Mouse (Mus musculus) midbrain, postnatal 0 days (tissue): ENCODE measurements around the gene Fbf1. TPM values are rescaled to one million over a fixed set of nuclear protein-coding genes. Genes with fewer than 3 reads are reported as not detected.

ENCODE experiments used
- ATAC-seq: fragments of 200-750 bp; cut with Nextera tagmentation; 2 replicates; pipeline ENCODE4 v1.8.0; 2017; ENCODE audit warnings: moderate number of reproducible peaks, mild to moderate bottlenecking, moderate TSS enrichment, moderate library complexity; ENCODE audit not compliant: low FRiP score
- DNase-seq: peaks from one replicate; pipeline ENCODE4 v3.0.0-alpha.2; 2015; ENCODE audit warnings: low spot score
- H3K27ac ChIP-seq: fragments of 300-500 bp; sonication (generic); 2 replicates; pipeline ENCODE4 v1.5.1; 2014; ENCODE audit warnings: low read depth, mild to moderate bottlenecking, low read length, mixed read lengths
- H3K27me3 ChIP-seq: fragments of 300-500 bp; sonication (generic); 2 replicates; pipeline ENCODE4 v1.6.1; 2014; ENCODE audit warnings: low read length, control low read depth, mixed read lengths; ENCODE audit not compliant: insufficient read depth
- H3K36me3 ChIP-seq: fragments of 300-500 bp; sonication (generic); 2 replicates; pipeline ENCODE4 v1.6.1; 2014; ENCODE audit warnings: low read length, control low read depth, mixed read lengths; ENCODE audit not compliant: insufficient read depth
- H3K4me1 ChIP-seq: fragments of 300-500 bp; sonication (generic); 2 replicates; pipeline ENCODE4 v1.6.1; 2014; ENCODE audit warnings: mild to moderate bottlenecking, control low read depth, antibody characterized with exemption, low read length, mixed read lengths; ENCODE audit not compliant: insufficient read depth
- H3K4me2 ChIP-seq: fragments of 300-500 bp; sonication (generic); 2 replicates; pipeline ENCODE4 v1.6.1; 2014; ENCODE audit warnings: low read depth, mild to moderate bottlenecking, low read length, mixed read lengths; ENCODE audit not compliant: poor library complexity, severe bottlenecking
- H3K4me3 ChIP-seq: fragments of 300-500 bp; sonication (generic); 2 replicates; pipeline ENCODE4 v1.5.1; 2014; ENCODE audit warnings: low read depth, mild to moderate bottlenecking, low read length, moderate library complexity
- H3K9ac ChIP-seq: fragments of 300-500 bp; sonication (generic); replicated peaks from 2 replicates; pipeline ENCODE4 v1.6.1; 2014; ENCODE audit warnings: mild to moderate bottlenecking, low read length, moderate library complexity, mixed read lengths; ENCODE audit not compliant: poor library complexity, severe bottlenecking
- H3K9me3 ChIP-seq: fragments of 300-500 bp; sonication (generic); 2 replicates; pipeline ENCODE4 v1.6.1; 2016; ENCODE audit warnings: low read length, control low read depth
- CTCF ChIP-seq: IDR thresholded peaks from 2 replicates; pipeline ENCODE4 v1.5.1; 2016; ENCODE audit warnings: antibody characterized with exemption, mild to moderate bottlenecking
- WGBS: fragments of 180-500 bp; shearing (Covaris S2); extraction: QIAGEN DNeasy Blood & Tissue Kit; methylation state at CpG from one replicate; pipeline ENCODE4 v1.1.7; 2014; 5-methylcytosine and 5-hydroxymethylcytosine counted together
- polyA plus RNA-seq: library from polyadenylated mRNA; unstranded; fragments of >200 nt; fragmentation: Nextera tagmentation; extraction: Ambion mirVana; gene quantifications from 2 replicates; pipeline ENCODE4 v1.2.1, GENCODE M21; 2015
- total RNA-seq: library from RNA; depleted of rRNA; stranded (reverse); fragments of >200 nt; gene quantifications from 2 replicates; pipeline ENCODE4 v1.2.3, GENCODE M21; 2014

Fbf1 gene
- total and polyA plus RNA-seq, 2 experiments from 2014 or later = 43.7 to 83.0 TPM

- Histone ChIP-seq H3K4me3 (peak overlapping the region; percentile 41), H3K27ac (no peak overlapping the region), H3K4me1 (no peaks in the 10 kb centered on the region), H3K9ac (no peak overlapping the region; the same call in 1 of the 2 replicates), H3K4me2 (peak overlapping the region; percentile 66; the same call in 1 of the 2 replicates), H3K9me3 (no peaks in the 10 kb centered on the region), H3K27me3 (peaks cover 50% of the 10 kb centered on the region), H3K36me3 (no peaks in the 10 kb centered on the region)
- no peak for DNase-seq
- 29% methylated on average over 10 of the region's 10 CpGs for WGBS
- ATAC-seq = no peak
- no peak for TF ChIP-seq CTCF
Observed at GRCm38 (mm10) chr11:116110540-116110939, 57.4 kb downstream of the Fbf1 start.

- 2% methylated on average over 35 of the region's 35 CpGs for WGBS
- DNase-seq (no peak), ATAC-seq (no peak)
- Histone ChIP-seq H3K36me3 (no peaks in the 10 kb centered on the region), H3K9me3 (no peaks in the 10 kb centered on the region), H3K4me2 (peak overlapping the region; percentile 66), H3K27ac (0 out of 2 replicates have a peak overlapping the region, but pooled peaks have one; percentile 12), H3K27me3 (peaks cover 50% of the 10 kb centered on the region), H3K4me3 (peak overlapping the region; percentile 41), H3K4me1 (no peaks in the 10 kb centered on the region), H3K9ac (peak overlapping the region; percentile 42)
- no peak for TF ChIP-seq CTCF
Observed at GRCm38 (mm10) chr11:116110131-116110530, 57.8 kb downstream of the Fbf1 start.

GRCm38 (mm10) chr11:116109441-116110081 is 58.4 kb downstream of the Fbf1 start:
- 0 out of 2 replicates have a peak overlapping the region, but pooled peaks have one; percentile 12 for H3K27ac ChIP-seq
- peak overlapping the region; percentile 42 for H3K9ac ChIP-seq
- H3K9me3 ChIP-seq = no peaks in the 10 kb centered on the region

GRCm38 (mm10) chr11:116108464-116109137 is 59.4 kb downstream of the Fbf1 start:
- Histone ChIP-seq H3K9ac (no peak overlapping the region), H3K36me3 (no peaks in the 10 kb centered on the region), H3K9me3 (no peaks in the 10 kb centered on the region), H3K4me2 (peak overlapping the region; percentile 66), H3K27ac (no peak overlapping the region), H3K4me1 (no peaks in the 10 kb centered on the region), H3K27me3 (peaks cover 50% of the 10 kb centered on the region), H3K4me3 (peak overlapping the region; percentile 41)
- DNase-seq = no peak
- WGBS = 2% methylated on average over 16 of the region's 23 CpGs
- ATAC-seq = no peak
- no peak for TF ChIP-seq CTCF

More at GRCm38 (mm10) chr11:116109441-116110081, 58.4 kb downstream of the Fbf1 start:
- DNase-seq (no peak), ATAC-seq (no peak)
- no peaks in the 10 kb centered on the region for H3K36me3 ChIP-seq
- H3K4me3 ChIP-seq = peak overlapping the region; percentile 41
- whole genome bisulfite sequencing = 2% methylated on average over 64 of the region's 70 CpGs
- H3K4me1 ChIP-seq = no peaks in the 10 kb centered on the region
- H3K27me3 ChIP-seq = peaks cover 50% of the 10 kb centered on the region
- TF ChIP-seq CTCF = no peak
- H3K4me2 ChIP-seq = peak overlapping the region; percentile 66

- peaks cover 50% of the 10 kb centered on the region for H3K27me3 ChIP-seq
- H3K9me3 ChIP-seq = no peaks in the 10 kb centered on the region
- WGBS = 17% methylated on average over 19 of the region's 19 CpGs
- no peak overlapping the region for H3K9ac ChIP-seq
- ATAC-seq (no peak), DNase-seq (no peak)
- no peak for TF ChIP-seq CTCF
- H3K36me3 ChIP-seq = no peaks in the 10 kb centered on the region
- no peaks in the 10 kb centered on the region for H3K4me1 ChIP-seq
- H3K27ac ChIP-seq = no peak overlapping the region
- peak overlapping the region; percentile 14; the same call in 1 of the 2 replicates for H3K4me3 ChIP-seq
- H3K4me2 ChIP-seq = peak overlapping the region; percentile 66
Observed at GRCm38 (mm10) chr11:116107777-116108285, 60.1 kb downstream of the Fbf1 start.
